Comparison of ENCODE assay signal across 14 mouse cellular contexts in genomic region chr1:60916281-60916781, GRCm38 (mm10). TPM values are rescaled to one million over a fixed set of nuclear protein-coding genes. Genes with fewer than 3 reads are reported as not detected.
DNase-seq lines count a peak whose midpoint lies in the region; ATAC-seq and TF ChIP-seq lines count a peak whose summit lies in the region.
"Had no signal": no experiment of that assay in that cellular context is flagged by ENCODE, and none has a peak within 500 bp of the region (broad histone marks: within the 10 kb centered on the region; RNA-seq: fewer than 3 reads in every experiment).

No protein-coding gene starts in this region.

- DNase-seq in gastrocnemius, adult 2 months, result no peak
- no peak for DNase-seq in gastrocnemius, postnatal 4 days (ENCODE audit: low spot score in 2 of 2)
- DNase-seq in 3T3-L1 (ENCODE audit: low read depth, low spot score) (peak; percentile 66), G1E (ENCODE audit: low spot score) (peak; percentile 6)
- DNase-seq in layer of hippocampus, adult 11-12 months (ENCODE audit: low spot score), result no peak
- no peak for DNase-seq in frontal cortex, adult 2 months (ENCODE audit: extremely low spot score in 1 of 2, low spot score in 1 of 2)
- DNase-seq: layer of hippocampus, adult 9-11 months; retina, postnatal 1 day had no signal

- H3K9me3 ChIP-seq in G1E (replicated peaks), result no peaks in the 10 kb centered on the region
- H3K9me3 ChIP-seq in kidney, embryonic 15.5 days (replicated peaks), result no peaks in the 10 kb centered on the region
- H3K9me3 ChIP-seq: liver, embryonic 15.5 days had no signal

- no peaks in the 10 kb centered on the region for H3K4me1 ChIP-seq in G1E (ENCODE audit: insufficient read depth, low read depth, low read length)
- H3K4me1 ChIP-seq in kidney, embryonic 15.5 days, result peaks cover 7% of the 10 kb centered on the region; the same call in 1 of the 2 replicates
- H3K4me1 ChIP-seq: liver, embryonic 15.5 days had no signal

- no peak overlapping the region for H3K4me3 ChIP-seq in gastrocnemius, adult 2 months
- H3K4me3 ChIP-seq in G1E (ENCODE audit: low read depth, low read length), result no peak overlapping the region
- H3K4me3 ChIP-seq in kidney, embryonic 15.5 days (replicated peaks), result no peak overlapping the region
- H3K4me3 ChIP-seq: liver, embryonic 15.5 days had no signal

- H3K4me2 ChIP-seq in kidney, embryonic 15.5 days, result no peak overlapping the region
- H3K4me2 ChIP-seq: liver, embryonic 15.5 days had no signal

- no peak for ATAC-seq in G1E (ENCODE audit: extremely low read depth, insufficient number of reproducible peaks, low FRiP score, poor library complexity, severe bottlenecking)
- ATAC-seq in monocyte, adult 5-6 weeks (replicated peaks; ENCODE audit: insufficient number of reproducible peaks, low FRiP score, low TSS enrichment, poor library complexity, severe bottlenecking), result peak; percentile 43; the same call in 1 of the 2 replicates
- ATAC-seq in kidney, embryonic 15.5 days (replicated peaks; ENCODE audit: low FRiP score), result no peak

- H3K9ac ChIP-seq in kidney, embryonic 15.5 days, result no peak overlapping the region
- H3K9ac ChIP-seq: liver, embryonic 15.5 days had no signal

- H3K27ac ChIP-seq in gastrocnemius, adult 2 months, result 0 out of 2 replicates have a peak overlapping the region, but pooled peaks have one; percentile 1
- no peak overlapping the region for H3K27ac ChIP-seq in kidney, embryonic 15.5 days
- H3K27ac ChIP-seq: liver, embryonic 15.5 days had no signal

- peaks cover 9% of the 10 kb centered on the region; the same call in 1 of the 2 replicates for H3K27me3 ChIP-seq in G1E (ENCODE audit: insufficient read depth, low read length)
- no peaks in the 10 kb centered on the region for H3K27me3 ChIP-seq in kidney, embryonic 15.5 days
- H3K27me3 ChIP-seq: liver, embryonic 15.5 days had no signal

- 66% methylated on average over 10 of the region's 10 CpGs for WGBS in kidney, embryonic 15.5 days

- TF ChIP-seq CTCF in gastrocnemius, adult 2 months (IDR thresholded peaks at IDR 0.05), result no peak
- no peak for TF ChIP-seq CTCF in G1E (IDR thresholded peaks at IDR 0.05; ENCODE audit: low read depth, low read length)

- intact Hi-C loops in gastrocnemius, adult 2 months (cut with DNase I), result no loop called here

- H3K36me3 ChIP-seq in G1E (replicated peaks), result no peaks in the 10 kb centered on the region
- no peaks in the 10 kb centered on the region for H3K36me3 ChIP-seq in kidney, embryonic 15.5 days
- H3K36me3 ChIP-seq: liver, embryonic 15.5 days had no signal

RNA-seq across cellular contexts. Expression of gene Ctla4, which starts 29.5 kb away (rescaled TPM):
- under 1 TPM in 1 of 2 experiments, not detected in 1; 0.45 TPM for total RNA-seq in gastrocnemius, adult 2 months (2021)
- total RNA-seq in gastrocnemius, postnatal 4 days (2021), result not detected
- not detected in 2 replicates for total RNA-seq in G1E (2014; fragmentation: Nextera tagmentation)
- 0.11 TPM in 1 of 2 replicates, not detected in the other for total RNA-seq in G1E (2017)
- polyA plus RNA-seq in G1E (2012), result not detected in 2 replicates
- 10.5 to 25.9 TPM (median 12.5 TPM) in 3 replicates for total RNA-seq in monocyte, adult 5-6 weeks (2017)
- polyA plus RNA-seq in kidney, embryonic 15.5 days (2015; fragmentation: Nextera tagmentation; extraction: Ambion mirVana), result not detected in 2 replicates
- not detected in 2 replicates for polyA plus RNA-seq in frontal cortex, adult 2 months (2012; rRNA removed)
- polyA plus RNA-seq: gonadal fat pad, adult 2 months; intestine, embryonic 14.5 days; liver, embryonic 15.5 days; testis, adult 2 months had no signal

Comparison
In these comparisons a context has a peak if more than half of its experiments do, and no peak if none do; other contexts are left out.
1. DNase-seq: peak in 3T3-L1 (single experiment) and G1E (single experiment); none in gastrocnemius, adult 2 months (single experiment), gastrocnemius, postnatal 4 days (0 of 2), layer of hippocampus, adult 11-12 months (single experiment) and frontal cortex, adult 2 months (0 of 2).